Mouse (Mus musculus) E14TG2a.4 (cell line): ENCODE measurements at regions not wholly inside any gene's neighbourhood (a gene's known extent, or its start where the extent isn't known, plus 50 kb on each side); places are given as distances from the start of the nearest gene placed in this dataset.

Source experiments
- CTCF ChIP-seq: conservative IDR thresholded peaks from 2 replicates; pipeline ENCODE4 v1.5.1; 2014; ENCODE audit warnings: low read length
- NANOG ChIP-seq: IDR thresholded peaks from 2 replicates; pipeline ENCODE4 v1.6.1; 2014; ENCODE audit warnings: borderline replicate concordance, low read length, mixed read lengths
- POU5F1 ChIP-seq: IDR thresholded peaks from 2 replicates; pipeline ENCODE4 v1.6.1; 2014; ENCODE audit warnings: low read length, borderline replicate concordance

- TF ChIP-seq CTCF = no peak
- no peak for TF ChIP-seq NANOG
- TF ChIP-seq POU5F1 = no peak
These were observed 437.6 kb upstream of the Mef2c start for GRCm38 (mm10) chr13:83066115-83066753.
